Mouse (Mus musculus): ENCODE data around the gene Gpr82. TPM values are rescaled to one million over a fixed set of nuclear protein-coding genes. Genes with fewer than 3 reads are reported as not detected.
A peak's percentile ranks its signal among the peaks of the same experiment; 100 is the strongest.

Gene Gpr82
- total RNA-seq, 2 experiments from 2014 or later: not detected

DNA sequence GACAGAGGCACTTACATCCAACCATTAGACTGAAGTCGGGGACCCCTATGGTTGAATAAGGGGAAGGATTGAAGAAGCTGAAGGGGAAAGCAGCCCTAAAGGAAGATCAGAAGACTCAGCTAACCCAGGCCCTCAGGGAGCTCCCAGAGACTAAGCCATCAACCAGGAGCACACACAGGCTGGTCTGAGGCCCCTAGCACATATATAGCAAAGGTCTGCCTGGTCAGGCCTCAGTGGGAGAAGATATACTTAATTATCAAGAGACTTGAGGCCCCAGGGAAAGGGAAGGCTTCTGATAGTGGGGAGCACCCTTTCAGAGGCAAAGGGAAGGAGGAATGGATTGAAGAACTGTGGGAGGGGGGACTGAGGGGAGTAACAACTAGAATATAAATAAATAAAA, 25.4 kb downstream of the Gpr82 start:
- intact Hi-C loops (cut with DNase I; ENCODE audit: low total_unique reads): no loop called here
- DNase-seq: no peak

DNA sequence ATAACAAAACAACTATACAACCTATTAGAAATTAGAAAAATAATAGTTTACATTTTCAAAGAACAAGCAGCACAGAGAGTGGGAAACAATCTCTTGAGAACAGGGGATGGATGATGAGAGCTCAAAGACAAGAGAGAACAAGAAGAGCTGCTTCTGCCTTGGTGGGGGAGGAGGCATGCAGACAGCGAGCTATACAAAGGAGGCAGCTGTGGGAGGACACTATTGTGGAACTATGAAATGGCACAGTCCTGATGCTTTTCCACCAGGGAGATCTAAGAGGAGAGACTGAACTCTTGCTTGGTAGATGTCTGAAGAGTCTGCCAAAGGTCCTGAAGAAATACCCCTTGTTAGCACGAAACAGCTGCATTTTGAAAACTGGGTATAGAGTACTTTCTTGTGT, 27.2 kb downstream of the Gpr82 start:
- intact Hi-C loops (cut with DNase I; ENCODE audit: low total_unique reads): no loop called here

DNA sequence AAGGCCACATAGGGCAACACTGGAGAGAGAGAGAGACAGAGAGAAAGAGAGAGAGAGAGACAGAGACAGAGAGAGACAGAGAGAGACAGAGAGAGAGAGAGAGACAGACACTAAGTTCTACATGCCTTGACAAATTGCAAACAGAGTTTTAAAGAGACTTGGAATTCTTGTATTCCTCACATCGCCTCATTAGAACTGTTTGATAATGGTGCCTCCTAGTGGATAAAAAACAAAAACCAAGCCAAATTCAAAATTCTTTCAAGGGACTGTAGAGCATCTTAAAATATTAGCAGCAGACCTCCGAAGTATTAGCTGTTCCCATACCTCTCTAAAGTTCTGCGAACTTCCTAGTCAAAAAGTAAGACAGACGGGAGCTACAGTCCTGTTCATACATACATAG, 30.7 kb downstream of the Gpr82 start:
- intact Hi-C loops (cut with DNase I; ENCODE audit: low total_unique reads): no loop called here
- DNase-seq: no peak

More for the DNA sequence above, 27.2 kb downstream of the Gpr82 start:
- DNase-seq: no peak

DNA sequence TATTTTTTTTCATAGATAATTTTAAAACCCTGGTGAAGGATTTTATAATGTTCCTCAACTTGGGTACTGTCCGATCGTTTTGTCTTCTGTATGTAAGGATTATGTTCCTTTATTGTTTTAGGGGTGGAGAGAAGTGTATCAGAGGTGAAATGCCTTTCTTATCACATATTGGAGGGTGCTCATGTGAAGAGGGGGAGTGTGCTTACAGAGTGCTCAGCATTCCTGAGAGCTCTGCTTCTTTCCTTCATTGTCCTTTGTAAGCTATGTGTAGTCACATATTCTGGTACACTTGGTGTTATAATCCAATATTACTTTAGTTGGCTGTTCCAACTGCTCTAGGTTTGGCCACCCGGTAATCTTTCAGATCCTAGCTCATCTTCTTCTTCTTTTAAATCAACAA, 39.5 kb downstream of the Gpr82 start:
- intact Hi-C loops (cut with DNase I; ENCODE audit: low total_unique reads): no loop called here
- no peak for DNase-seq

DNA sequence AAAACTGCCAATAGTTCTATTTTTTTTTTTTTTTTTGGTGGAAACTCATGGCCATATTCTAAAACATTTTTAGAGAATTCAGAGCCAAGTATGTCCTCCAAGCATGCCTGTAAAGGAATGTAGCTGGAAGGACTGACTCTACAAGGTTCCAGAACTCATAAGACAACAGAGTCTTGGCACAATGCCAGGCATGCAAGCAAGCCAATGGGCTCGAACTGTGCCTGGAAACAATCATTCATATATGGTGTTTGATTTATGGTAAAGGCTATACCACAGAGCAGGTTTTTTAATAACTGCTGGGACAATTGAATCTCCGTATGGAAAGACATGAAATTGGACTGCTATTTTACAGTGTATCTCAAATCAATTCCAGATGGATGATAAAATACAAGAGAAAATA, 43.9 kb downstream of the Gpr82 start:
- peak; percentile 9 for DNase-seq

DNA sequence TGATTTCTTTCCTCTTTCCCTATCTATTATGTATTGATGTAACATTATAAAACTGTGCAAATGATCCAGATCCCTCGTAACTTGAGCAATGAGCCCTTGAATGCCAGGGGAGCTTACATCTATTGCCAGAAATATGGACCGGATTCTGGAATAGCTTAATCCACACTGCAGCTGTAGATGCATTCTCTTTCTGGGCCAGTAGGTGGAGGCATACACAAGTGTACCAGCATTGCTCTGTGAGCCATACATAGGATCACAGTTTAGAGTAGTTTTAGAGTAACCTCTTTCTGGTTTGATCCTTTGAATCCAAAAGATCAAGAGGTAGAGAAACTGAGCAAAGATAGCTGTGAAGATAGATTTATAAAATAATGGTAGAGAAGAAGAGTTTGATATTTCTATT, 49.0 kb downstream of the Gpr82 start:
- DNase-seq: peak; percentile 29
- intact Hi-C loops (cut with DNase I; ENCODE audit: low total_unique reads): no loop called here

More for the DNA sequence above, 43.9 kb downstream of the Gpr82 start:
- intact Hi-C loops (cut with DNase I; ENCODE audit: low total_unique reads): no loop called here

Small RNAs within 50 kb of the gene (microRNA-seq; reads per million reads assigned to microRNA genes)
- 0 reads per million in 2 experiments for gene Gm25246

Other genes starting within 250 kb of the Gpr82 start
- under 1 TPM; 0.08 to 0.13 TPM for gene Nyx, start 195.3 kb upstream of the Gpr82 start, total RNA-seq (2021)
- gene Gpr34, start 29.3 kb upstream of the Gpr82 start, total RNA-seq (2021): 1 to 10 TPM in 1 of 2 experiments, under 1 TPM in 1; 0.80 to 2.0 TPM
- 10 to 100 TPM; 16.2 to 18.8 TPM for gene Cask, start 190.0 kb downstream of the Gpr82 start, total RNA-seq (2021)